Mouse (Mus musculus) forelimb bud, embryonic 11.5 days (tissue): ENCODE results near the gene Terb1.

ENCODE experiments used
- DNase-seq: peaks from one replicate; pipeline ENCODE4 v3.0.0-alpha.2; 2012; ENCODE audit warnings: low read depth, low spot score

Gene Terb1

GRCm38 (mm10) chr8:104448796-104449195 lies 60.9 kb downstream of the Terb1 start:
- no peak for DNase-seq

DNA sequence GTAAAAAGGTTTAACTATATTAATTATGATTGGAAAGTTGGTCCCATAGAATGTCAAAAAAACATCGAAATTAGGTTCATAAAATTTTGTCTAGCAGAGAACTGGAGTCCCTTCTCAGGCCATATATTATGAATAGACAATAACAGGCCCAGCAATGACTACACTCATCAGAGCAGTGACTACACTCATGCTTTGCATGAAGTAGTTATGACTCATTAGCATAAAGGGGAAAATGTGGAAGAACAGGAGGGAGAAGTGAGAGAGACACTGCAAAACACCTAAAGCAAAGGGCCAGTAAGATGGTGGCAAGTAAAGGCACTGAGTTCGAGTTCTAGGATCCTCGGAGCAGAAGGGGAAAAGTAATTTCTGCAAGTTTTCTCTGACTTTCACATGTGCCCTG lies 63.7 kb downstream of the Terb1 start:
- DNase-seq: no peak

GRCm38 (mm10) chr8:104445248-104445647 lies 64.5 kb downstream of the Terb1 start:
- DNase-seq: no peak

- DNase-seq: no peak
Observed at GRCm38 (mm10) chr8:104443125-104443679, 66.5 kb downstream of the Terb1 start.

- peak; percentile 87 for DNase-seq
Observed at GRCm38 (mm10) chr8:104442299-104443124, 67.2 kb downstream of the Terb1 start, which contains the start of gene Dync1li2. Gene Dync1li2, minus strand, starts transcription at chr8:104443047.

GRCm38 (mm10) chr8:104441613-104442012 lies 68.1 kb downstream of the Terb1 start:
- DNase-seq: no peak

DNA sequence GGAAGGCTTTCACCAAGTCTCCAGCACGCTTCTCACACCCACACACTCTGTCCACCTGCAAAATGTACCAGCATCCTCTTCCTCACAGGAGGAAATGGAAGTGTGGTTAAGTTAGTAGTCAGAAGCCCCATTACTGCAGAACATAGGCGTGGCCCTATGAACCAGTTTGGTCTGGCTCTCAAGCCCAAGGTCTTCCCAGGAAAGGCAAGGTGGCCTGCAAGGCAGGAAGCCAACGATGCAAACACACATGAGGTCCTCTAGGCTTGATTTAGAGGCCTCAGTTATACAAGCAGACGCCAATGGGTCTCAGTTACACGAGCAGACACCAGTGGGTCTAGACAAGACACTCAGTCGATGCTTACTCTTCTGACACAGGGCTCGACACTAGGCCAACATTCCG lies 70.2 kb downstream of the Terb1 start:
- DNase-seq: no peak

DNA sequence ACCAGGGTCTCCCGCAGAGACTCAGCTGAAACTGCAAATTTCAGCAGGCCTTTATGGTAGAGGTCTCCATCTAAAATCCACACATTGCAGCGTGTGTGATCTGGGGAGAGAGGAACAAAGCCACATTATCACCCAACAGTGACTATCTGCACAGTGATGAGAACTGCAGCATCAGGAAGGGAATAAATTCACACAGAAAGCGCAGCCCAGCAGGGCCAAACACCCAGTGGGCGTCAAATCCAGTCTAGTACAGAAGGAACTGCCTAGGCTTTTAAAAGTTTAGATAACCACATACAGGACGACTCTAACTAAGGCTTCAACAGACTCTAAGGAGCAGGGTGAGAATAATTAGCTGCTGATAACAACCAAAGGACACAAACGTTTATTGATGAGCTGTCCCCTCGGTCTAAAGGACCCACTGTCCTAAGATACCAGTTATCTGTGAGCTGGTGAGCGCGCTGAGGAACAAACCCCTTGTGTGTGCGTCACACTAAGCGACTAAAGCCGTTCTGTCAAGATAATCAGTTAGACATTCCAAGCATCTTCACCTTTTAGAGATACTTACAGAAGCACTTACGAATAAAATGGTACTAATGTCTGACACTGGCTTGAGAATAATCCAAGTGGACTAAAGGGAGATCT lies 72.1 kb downstream of the Terb1 start:
- no peak for DNase-seq

DNA sequence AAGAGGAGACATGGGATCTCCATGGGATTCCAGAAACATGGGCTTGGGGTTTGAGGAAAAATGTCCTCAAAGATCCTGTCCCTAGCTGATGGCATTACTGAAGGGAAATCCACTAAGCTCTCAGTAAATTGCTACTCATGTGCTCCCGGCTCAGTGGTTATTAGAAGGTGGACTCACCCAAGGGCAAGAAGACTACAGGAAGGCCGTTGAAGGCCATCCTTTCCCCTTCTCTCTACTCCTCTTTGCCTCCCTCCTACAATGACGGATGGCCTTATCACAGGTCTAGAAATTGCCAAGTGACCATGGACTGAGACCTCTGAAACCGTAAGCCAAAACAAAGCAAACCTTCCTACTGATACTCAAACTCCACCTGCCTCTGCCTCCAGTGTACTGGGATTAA lies 73.1 kb downstream of the Terb1 start:
- no peak for DNase-seq

- DNase-seq: no peak
Observed at GRCm38 (mm10) chr8:104436038-104436437, 73.7 kb downstream of the Terb1 start.

DNA sequence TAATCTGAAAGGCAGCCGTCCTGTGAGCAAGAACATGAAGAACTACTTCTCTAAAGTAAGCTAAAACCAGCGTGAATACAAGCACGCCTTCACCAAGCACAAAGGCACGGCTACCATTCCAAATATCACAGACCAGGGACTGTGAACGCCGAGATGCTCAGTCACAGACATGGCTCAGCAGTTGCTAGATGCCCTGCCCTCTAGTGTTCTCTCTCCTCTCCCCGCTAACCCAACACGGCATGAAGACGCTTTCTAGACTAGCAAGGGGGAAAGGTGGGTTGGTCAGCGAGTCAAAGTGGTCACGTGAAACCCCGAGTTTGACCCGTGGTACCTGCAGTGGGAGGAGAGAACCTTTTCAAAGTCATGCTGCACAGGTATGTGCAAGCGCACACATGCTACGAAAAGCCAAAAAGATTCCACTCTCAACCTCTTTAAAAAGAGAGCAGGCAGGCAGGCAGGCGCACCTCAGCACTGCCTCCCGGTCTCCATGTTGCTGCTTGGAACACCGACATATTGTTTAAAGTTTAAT lies 74.8 kb downstream of the Terb1 start:
- no peak for DNase-seq

- DNase-seq: no peak
Observed at GRCm38 (mm10) chr8:104434275-104434674, 75.4 kb downstream of the Terb1 start.

DNA sequence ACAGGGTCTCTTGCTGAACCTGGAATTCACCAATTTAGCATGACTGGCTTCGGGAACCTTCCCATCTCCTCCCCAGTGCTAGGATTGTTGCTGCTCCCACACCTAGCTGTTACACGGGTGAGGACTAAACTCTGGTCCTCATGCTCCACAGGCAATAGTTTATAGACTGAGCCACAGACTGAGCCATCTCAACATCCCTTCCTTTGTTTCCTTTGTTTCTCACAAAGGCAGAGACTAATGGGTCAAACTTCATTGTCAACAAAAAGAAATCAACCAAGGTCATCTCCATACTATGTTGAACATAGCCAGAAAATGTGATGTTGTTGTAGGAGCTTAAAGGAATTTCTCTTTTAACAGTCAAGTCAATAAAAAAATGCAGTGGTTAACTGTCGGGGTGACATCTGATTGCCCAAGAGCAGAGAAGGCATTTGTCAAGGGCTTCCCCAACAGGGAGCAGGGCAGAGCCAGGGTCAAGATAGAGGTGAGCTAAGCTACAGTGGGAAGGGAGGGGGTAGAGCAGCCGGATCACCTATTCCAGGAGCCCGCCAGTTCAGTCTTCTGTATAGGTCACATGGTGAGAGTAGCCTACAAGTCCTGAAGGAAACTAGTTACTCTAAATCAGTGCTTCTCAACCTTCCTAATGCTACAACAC lies 76.4 kb downstream of the Terb1 start:
- DNase-seq: no peak

GRCm38 (mm10) chr8:104432656-104433055 lies 77.1 kb downstream of the Terb1 start:
- no peak for DNase-seq

- no peak for DNase-seq
Observed at GRCm38 (mm10) chr8:104430230-104430629, 79.5 kb downstream of the Terb1 start.

DNA sequence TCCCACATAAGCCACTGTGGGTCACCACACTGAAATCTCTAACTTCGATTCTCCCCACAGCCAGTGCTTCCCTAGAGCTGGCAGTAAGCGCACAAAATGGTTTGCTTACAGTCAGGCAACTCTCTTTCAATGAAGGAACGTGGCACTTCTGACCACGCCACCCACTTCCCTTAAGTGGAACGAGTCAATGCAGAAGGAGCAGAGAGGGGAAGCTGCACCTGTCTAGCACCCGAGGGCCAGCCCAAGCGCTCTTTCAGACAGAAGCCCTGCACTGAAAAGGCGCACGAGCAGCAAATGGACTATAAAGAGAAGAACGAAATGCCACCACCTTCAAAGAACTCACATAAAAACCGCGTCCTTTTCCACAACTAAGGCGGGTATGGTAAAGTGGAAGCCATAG lies 82.0 kb downstream of the Terb1 start:
- no peak for DNase-seq

DNA sequence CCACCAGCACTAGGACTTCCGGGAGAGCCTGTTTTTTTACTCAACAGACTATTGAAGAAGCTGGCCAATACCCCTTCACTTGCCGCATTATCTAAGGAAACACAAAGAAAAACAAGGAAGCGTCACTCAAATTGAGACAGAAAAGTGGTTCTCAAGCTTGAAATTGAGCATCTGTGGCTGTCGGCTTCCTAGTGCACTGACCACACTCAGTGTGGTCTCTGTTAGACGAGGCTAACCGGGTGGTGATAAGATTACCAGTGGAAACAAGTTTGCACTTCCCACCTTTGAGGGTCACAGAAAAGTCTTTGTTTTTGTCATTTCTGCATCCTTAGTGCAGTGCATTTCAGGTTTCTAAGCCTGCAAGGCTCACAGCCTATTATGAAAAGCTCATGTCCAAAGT lies 87.4 kb downstream of the Terb1 start:
- no peak for DNase-seq

DNA sequence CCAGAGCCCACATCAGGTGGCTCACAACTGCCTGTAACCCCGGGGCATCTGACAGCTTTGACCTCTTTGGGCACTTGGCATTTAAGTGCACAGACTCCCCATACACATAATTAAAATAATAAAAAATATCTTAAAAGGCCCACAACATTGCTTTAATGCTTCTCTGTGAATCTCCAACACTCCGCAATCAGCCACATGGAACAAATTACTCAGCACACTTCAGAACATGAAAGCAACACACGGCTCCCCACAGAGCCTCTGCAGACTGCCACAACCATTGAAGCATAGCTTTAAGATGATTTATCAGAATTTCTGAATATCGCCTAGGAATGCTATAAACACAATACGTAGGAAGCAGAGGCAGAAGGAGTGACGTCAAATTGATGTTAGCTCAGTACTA lies 93.7 kb downstream of the Terb1 start:
- no peak for DNase-seq

DNA sequence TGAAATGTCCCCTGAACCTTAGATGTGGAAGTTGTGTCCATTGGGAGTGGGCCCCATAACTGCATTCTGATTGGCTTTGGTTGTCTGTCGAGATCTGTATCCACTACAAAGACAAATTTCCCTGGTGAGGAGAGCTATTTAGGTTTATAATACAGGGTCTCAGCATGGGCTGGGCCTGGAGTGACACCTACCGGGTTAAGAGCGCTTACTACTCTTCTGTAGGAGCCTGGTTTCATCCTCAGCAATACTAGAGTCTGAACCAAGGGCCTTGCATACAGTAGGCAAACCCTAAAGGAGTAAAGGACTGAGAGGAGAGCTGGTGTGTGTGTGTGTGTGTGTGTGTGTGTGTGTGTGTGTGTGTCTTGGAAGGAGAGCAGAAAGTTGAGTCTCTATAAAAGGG lies 95.5 kb downstream of the Terb1 start:
- DNase-seq: no peak

DNA sequence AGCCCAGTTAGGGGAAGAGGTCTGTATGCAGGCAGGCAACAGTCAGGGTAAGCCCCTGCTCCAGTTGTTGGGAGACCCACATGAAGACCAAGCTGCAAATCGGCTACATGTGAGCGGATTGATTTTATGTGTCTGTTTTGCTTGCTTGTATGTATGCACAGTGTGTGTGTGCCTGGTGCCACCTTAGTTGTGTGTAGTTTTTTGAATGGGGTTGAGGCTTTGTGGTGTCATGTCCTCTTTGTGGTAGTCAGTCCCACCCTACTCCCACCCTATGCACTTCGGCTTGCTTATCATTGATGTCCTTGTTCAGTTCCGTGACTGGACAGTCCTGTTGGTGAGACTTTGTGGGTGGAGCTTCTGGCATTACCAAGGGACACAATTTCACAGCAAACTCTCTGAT lies 95.9 kb downstream of the Terb1 start:
- DNase-seq: no peak

GRCm38 (mm10) chr8:104412805-104413532 lies 96.7 kb downstream of the Terb1 start:
- DNase-seq: no peak
